ENCODE assay signal across 27 mouse cellular contexts in genomic region chr2:115924472-115924871, GRCm38 (mm10).
A peak's percentile ranks its signal among the peaks of the same experiment; 100 is the strongest.
DNase-seq lines count a peak whose midpoint lies in the region; ATAC-seq lines count a peak whose summit lies in the region.
"Had no signal": no experiment of that assay in that cellular context is flagged by ENCODE, and none has a peak within 500 bp of the region (broad histone marks: within the 10 kb centered on the region; RNA-seq: fewer than 3 reads in every experiment).

No protein-coding gene starts in this region.

- no peaks in the 10 kb centered on the region for H3K36me3 ChIP-seq in forebrain, embryonic 15.5 days
- H3K36me3 ChIP-seq in forebrain, embryonic 12.5 days (replicated peaks): no peaks in the 10 kb centered on the region
- no peaks in the 10 kb centered on the region; the same call in 1 of the 2 replicates for H3K36me3 ChIP-seq in heart, embryonic 14.5 days (ENCODE audit: control insufficient read depth, insufficient read depth, low read length)
- no peaks in the 10 kb centered on the region for H3K36me3 ChIP-seq in heart, embryonic 11.5 days (ENCODE audit: control insufficient read depth, insufficient read depth, low read length)
- H3K36me3 ChIP-seq in lung, embryonic 15.5 days: no peaks in the 10 kb centered on the region
- H3K36me3 ChIP-seq: embryonic facial prominence, embryonic 12.5 days; hindbrain, embryonic 12.5 days; intestine, embryonic 15.5 days; liver, embryonic 12.5 days had no signal

- H3K9ac ChIP-seq in forebrain, embryonic 15.5 days (replicated peaks): no peak overlapping the region
- no peak overlapping the region for H3K9ac ChIP-seq in forebrain, embryonic 12.5 days
- 0 out of 2 replicates have a peak overlapping the region, but pooled peaks have one; percentile 17 for H3K9ac ChIP-seq in heart, embryonic 14.5 days (ENCODE audit: low read length)
- H3K9ac ChIP-seq in heart, embryonic 11.5 days (ENCODE audit: low read depth, low read length): no peak overlapping the region
- H3K9ac ChIP-seq in lung, embryonic 15.5 days: no peak overlapping the region
- H3K9ac ChIP-seq: embryonic facial prominence, embryonic 12.5 days; hindbrain, embryonic 12.5 days; intestine, embryonic 15.5 days; liver, embryonic 12.5 days; liver, postnatal 0 days had no signal

- H3K27ac ChIP-seq in forebrain, embryonic 15.5 days (replicated peaks): peak overlapping the region; percentile 36
- H3K27ac ChIP-seq in forebrain, embryonic 12.5 days: no peak overlapping the region
- H3K27ac ChIP-seq in heart, embryonic 14.5 days (replicated peaks in 1 of 2; ENCODE audit: control insufficient read depth in 1 of 2, insufficient read depth in 1 of 2, low read depth in 2 of 2, low read length in 2 of 2): peak overlapping the region in 1 of 2 experiments; percentile 34; a peak in 2 of 4 replicates
- no peak overlapping the region for H3K27ac ChIP-seq in heart, embryonic 11.5 days (ENCODE audit: low read depth, low read length)
- H3K27ac ChIP-seq in lung, embryonic 15.5 days: peak overlapping the region; percentile 69; the same call in 1 of the 2 replicates
- H3K27ac ChIP-seq: embryonic facial prominence, embryonic 12.5 days; hindbrain, postnatal 0 days; intestine, embryonic 15.5 days; liver, embryonic 12.5 days had no signal

- H3K4me3 ChIP-seq in forebrain, embryonic 15.5 days: no peak overlapping the region
- H3K4me3 ChIP-seq in forebrain, embryonic 12.5 days (replicated peaks): no peak overlapping the region
- no peak overlapping the region for H3K4me3 ChIP-seq in heart, embryonic 14.5 days (ENCODE audit: control insufficient read depth in 1 of 2, insufficient read depth in 1 of 2, low read depth in 1 of 2, low read length in 2 of 2)
- H3K4me3 ChIP-seq in heart, embryonic 11.5 days (ENCODE audit: low read depth, low read length): no peak overlapping the region
- H3K4me3 ChIP-seq in lung, embryonic 15.5 days: no peak overlapping the region
- H3K4me3 ChIP-seq: embryonic facial prominence, embryonic 12.5 days; hindbrain, embryonic 12.5 days; intestine, embryonic 15.5 days; liver, embryonic 12.5 days had no signal

- no peaks in the 10 kb centered on the region for H3K27me3 ChIP-seq in forebrain, embryonic 15.5 days
- H3K27me3 ChIP-seq in forebrain, embryonic 12.5 days: no peaks in the 10 kb centered on the region
- no peaks in the 10 kb centered on the region for H3K27me3 ChIP-seq in heart, embryonic 14.5 days (ENCODE audit: control insufficient read depth, insufficient read depth, low read length)
- no peaks in the 10 kb centered on the region for H3K27me3 ChIP-seq in heart, embryonic 11.5 days (ENCODE audit: control insufficient read depth, insufficient read depth, low read length)
- H3K27me3 ChIP-seq in lung, embryonic 15.5 days: no peaks in the 10 kb centered on the region
- H3K27me3 ChIP-seq: embryonic facial prominence, embryonic 12.5 days; hindbrain, embryonic 12.5 days; intestine, embryonic 15.5 days; liver, embryonic 12.5 days; Patski had no signal

- no peaks in the 10 kb centered on the region for H3K9me3 ChIP-seq in forebrain, embryonic 15.5 days
- H3K9me3 ChIP-seq in forebrain, embryonic 12.5 days: no peaks in the 10 kb centered on the region
- no peaks in the 10 kb centered on the region for H3K9me3 ChIP-seq in heart, embryonic 14.5 days (ENCODE audit: control insufficient read depth, low read length)
- no peaks in the 10 kb centered on the region for H3K9me3 ChIP-seq in heart, embryonic 11.5 days (replicated peaks; ENCODE audit: control insufficient read depth, low read length)
- H3K9me3 ChIP-seq in lung, embryonic 15.5 days: no peaks in the 10 kb centered on the region
- H3K9me3 ChIP-seq: embryonic facial prominence, embryonic 12.5 days; hindbrain, embryonic 12.5 days; intestine, embryonic 15.5 days; liver, embryonic 12.5 days had no signal

- H3K4me2 ChIP-seq in forebrain, embryonic 15.5 days (replicated peaks): no peak overlapping the region
- no peak overlapping the region for H3K4me2 ChIP-seq in forebrain, embryonic 12.5 days
- H3K4me2 ChIP-seq in heart, embryonic 14.5 days (ENCODE audit: low read length): no peak overlapping the region
- H3K4me2 ChIP-seq in heart, embryonic 11.5 days: no peak overlapping the region
- no peak overlapping the region for H3K4me2 ChIP-seq in lung, embryonic 15.5 days
- H3K4me2 ChIP-seq: embryonic facial prominence, embryonic 12.5 days; hindbrain, embryonic 12.5 days; intestine, embryonic 15.5 days; liver, embryonic 12.5 days had no signal

- ATAC-seq in forebrain, embryonic 15.5 days (replicated peaks): no peak
- no peak for ATAC-seq in forebrain, embryonic 12.5 days (ENCODE audit: low FRiP score)
- ATAC-seq in heart, embryonic 14.5 days (ENCODE audit: insufficient number of reproducible peaks, insufficient read depth, low FRiP score, low read depth): no peak
- ATAC-seq in heart, embryonic 11.5 days (replicated peaks; ENCODE audit: insufficient number of reproducible peaks, low FRiP score, low TSS enrichment): no peak
- ATAC-seq in lung, embryonic 15.5 days (ENCODE audit: borderline replicate concordance, extremely low read depth, low FRiP score, low TSS enrichment): no peak
- ATAC-seq: hindbrain, postnatal 0 days; intestine, embryonic 15.5 days; liver, embryonic 12.5 days; liver, postnatal 0 days; Patski had no signal

- H3K4me1 ChIP-seq in forebrain, embryonic 15.5 days: peaks cover 44% of the 10 kb centered on the region
- H3K4me1 ChIP-seq in forebrain, embryonic 12.5 days: peaks cover 15% of the 10 kb centered on the region; the same call in 1 of the 2 replicates
- peaks cover 13 to 50% of the 10 kb centered on the region in 2 experiments for H3K4me1 ChIP-seq in heart, embryonic 14.5 days (ENCODE audit: control insufficient read depth in 2 of 2, insufficient read depth in 2 of 2, low read length in 2 of 2)
- H3K4me1 ChIP-seq in heart, embryonic 11.5 days (ENCODE audit: control insufficient read depth, insufficient read depth, low read length): peaks cover 22% of the 10 kb centered on the region
- H3K4me1 ChIP-seq in lung, embryonic 15.5 days: peaks cover 35% of the 10 kb centered on the region; the same call in 1 of the 2 replicates
- H3K4me1 ChIP-seq: embryonic facial prominence, embryonic 12.5 days; intestine, embryonic 15.5 days; liver, embryonic 12.5 days had no signal

- WGBS in forebrain, embryonic 15.5 days: 61% methylated on average over 6 of the region's 6 CpGs
- 80% methylated on average over 6 of the region's 6 CpGs for WGBS in forebrain, embryonic 12.5 days
- 46% methylated on average over 6 of the region's 6 CpGs for WGBS in heart, embryonic 14.5 days
- WGBS in heart, embryonic 11.5 days (ENCODE audit: insufficient replicate concordance): 79% methylated on average over 6 of the region's 6 CpGs
- 36% methylated on average over 6 of the region's 6 CpGs for WGBS in lung, embryonic 15.5 days

- DNase-seq in lung, postnatal 10 days: no peak
- DNase-seq in heart, postnatal 4 days: peak; percentile 20
- DNase-seq: adrenal gland, postnatal 10 days; cerebellum, adult 11-12 months; cerebellum, adult 9-11 months; embryo, embryonic 11 days; gastrocnemius, postnatal 25 days; kidney, adult 2 months; kidney, postnatal 10 days; layer of hippocampus, postnatal 36 days; left cerebral cortex, postnatal 4 days; liver, postnatal 0 days; midbrain, embryonic 14.5 days; retina, postnatal 1 day; right cerebral cortex, postnatal 14 days; thymus, postnatal 4 days had no signal

Comparison
In these comparisons a context has a peak if more than half of its experiments do, and no peak if none do; other contexts are left out.
1. H3K27ac ChIP-seq: peak in forebrain, embryonic 15.5 days (single experiment) and lung, embryonic 15.5 days (single experiment); none in forebrain, embryonic 12.5 days (single experiment) and heart, embryonic 11.5 days (single experiment).